Mouse (Mus musculus) A20 (cell line): ENCODE measurements around the gene Cldn4.

ENCODE experiments used
- DNase-seq: peaks from one replicate; pipeline ENCODE4 v3.0.0-alpha.2; 2011; ENCODE audit warnings: low read depth, low spot score

Cldn4 gene

GRCm38 (mm10) chr5:134946857-134947255, at the start of gene Cldn4:
Gene Cldn4 (minus strand): TSS chr5:134946934.
- no peak for DNase-seq

- DNase-seq, result no peak
These were observed 45.8 kb upstream of the Cldn4 start for GRCm38 (mm10) chr5:134992566-134992965.

GRCm38 (mm10) chr5:134989741-134990140, 43.0 kb upstream of the Cldn4 start:
- DNase-seq, result no peak

GRCm38 (mm10) chr5:134989166-134989565, 42.4 kb upstream of the Cldn4 start:
- peak; percentile 10 for DNase-seq

GRCm38 (mm10) chr5:134986298-134987268, 39.8 kb upstream of the Cldn4 start:
- DNase-seq, result no peak

GRCm38 (mm10) chr5:134985633-134986297, 39.0 kb upstream of the Cldn4 start, which contains the start of gene Cldn3:
Gene Cldn3 (plus strand): TSS chr5:134986214.
- DNase-seq, result no peak

- DNase-seq, result no peak
These were observed 37.0 kb upstream of the Cldn4 start for GRCm38 (mm10) chr5:134983771-134984170.

GRCm38 (mm10) chr5:134983111-134983510, 36.4 kb upstream of the Cldn4 start:
- no peak for DNase-seq

GRCm38 (mm10) chr5:134981149-134981548, 34.4 kb upstream of the Cldn4 start:
- no peak for DNase-seq

GRCm38 (mm10) chr5:134977837-134978236, 31.1 kb upstream of the Cldn4 start:
- no peak for DNase-seq

- DNase-seq, result no peak
These were observed 30.0 kb upstream of the Cldn4 start for GRCm38 (mm10) chr5:134976577-134977250.

GRCm38 (mm10) chr5:134976164-134976563, 29.4 kb upstream of the Cldn4 start:
- no peak for DNase-seq

- DNase-seq, result no peak
These were observed 28.2 kb upstream of the Cldn4 start for GRCm38 (mm10) chr5:134974921-134975320.

GRCm38 (mm10) chr5:134974294-134974693, 27.6 kb upstream of the Cldn4 start:
- DNase-seq, result no peak

- DNase-seq, result no peak
These were observed 26.8 kb upstream of the Cldn4 start for GRCm38 (mm10) chr5:134973526-134973925.

GRCm38 (mm10) chr5:134973081-134973480, 26.3 kb upstream of the Cldn4 start:
- DNase-seq, result no peak

GRCm38 (mm10) chr5:134970671-134971070, 23.9 kb upstream of the Cldn4 start:
- no peak for DNase-seq

GRCm38 (mm10) chr5:134967164-134967944, 20.6 kb upstream of the Cldn4 start:
- no peak for DNase-seq

GRCm38 (mm10) chr5:134965852-134966821, 19.4 kb upstream of the Cldn4 start:
- peak; percentile 86 for DNase-seq

- DNase-seq, result peak; percentile 78
These were observed 18.7 kb upstream of the Cldn4 start for GRCm38 (mm10) chr5:134965473-134965851.
